Mouse (Mus musculus) lung, postnatal 0 days (tissue): ENCODE measurements around the gene Cldn9. TPM values are rescaled to one million over a fixed set of nuclear protein-coding genes. Genes with fewer than 3 reads are reported as not detected.
A peak's percentile ranks its signal among the peaks of the same experiment; 100 is the strongest.

Experiments
- ATAC-seq: fragments of 200-750 bp; cut with Nextera tagmentation; 2 replicates; pipeline ENCODE4 v1.8.0; 2017; ENCODE audit warnings: moderate library complexity
- DNase-seq: peaks from one replicate; pipeline ENCODE4 v3.0.0-alpha.2; 2016; ENCODE audit warnings: low spot score
- H3K27ac ChIP-seq: fragments of 300-500 bp; sonication (generic); 2 replicates; pipeline ENCODE4 v1.5.1; 2014; ENCODE audit warnings: antibody characterized with exemption, mild to moderate bottlenecking, low read length, mixed read lengths
- H3K27me3 ChIP-seq: fragments of 300-500 bp; sonication (generic); replicated peaks from 2 replicates; pipeline ENCODE4 v1.6.1; 2014; ENCODE audit warnings: low read length, mixed read lengths; ENCODE audit not compliant: insufficient read depth
- H3K36me3 ChIP-seq: fragments of 300-500 bp; sonication (generic); 2 replicates; pipeline ENCODE4 v1.6.1; 2014; ENCODE audit warnings: low read length, mixed read lengths; ENCODE audit not compliant: insufficient read depth
- H3K4me1 ChIP-seq: fragments of 300-500 bp; sonication (generic); 2 replicates; pipeline ENCODE4 v1.6.1; 2014; ENCODE audit warnings: antibody characterized with exemption, low read depth, low read length, mixed read lengths; ENCODE audit not compliant: insufficient read depth
- H3K4me2 ChIP-seq: fragments of 300-500 bp; sonication (generic); replicated peaks from 2 replicates; pipeline ENCODE4 v1.6.1; 2014; ENCODE audit warnings: low read depth, mild to moderate bottlenecking, low read length, moderate library complexity, mixed read lengths
- H3K4me3 ChIP-seq: fragments of 300-500 bp; sonication (generic); 2 replicates; pipeline ENCODE4 v1.5.1; 2014; ENCODE audit warnings: low read depth, low read length
- H3K9ac ChIP-seq: fragments of 300-500 bp; sonication (generic); replicated peaks from 2 replicates; pipeline ENCODE4 v1.6.1; 2014; ENCODE audit warnings: low read depth, mild to moderate bottlenecking
- H3K9me3 ChIP-seq: fragments of 300-500 bp; sonication (generic); 2 replicates; pipeline ENCODE4 v1.6.1; 2016; ENCODE audit warnings: low read length, mixed read lengths
- CTCF ChIP-seq: IDR thresholded peaks from 2 replicates; pipeline ENCODE4 v1.5.1; 2016; ENCODE audit warnings: antibody characterized with exemption, mild to moderate bottlenecking
- EP300 ChIP-seq: IDR thresholded peaks from 2 replicates; pipeline ENCODE4 v1.6.1; 2016; ENCODE audit warnings: antibody characterized with exemption, mild to moderate bottlenecking, control low read depth
- WGBS: fragments of 180-500 bp; shearing (Covaris S2); extraction: QIAGEN DNeasy Blood & Tissue Kit; methylation state at CpG from one replicate; pipeline ENCODE4 v1.1.7; 2014; 5-methylcytosine and 5-hydroxymethylcytosine counted together
- polyA plus RNA-seq: library from polyadenylated mRNA; unstranded; fragments of >200 nt; fragmentation: Nextera tagmentation; extraction: Ambion mirVana; gene quantifications from 2 replicates; pipeline ENCODE4 v1.2.1, GENCODE M21; 2015

Gene Cldn9
- polyA plus RNA-seq, 1 experiment from 2014 or later: 0.44 TPM

DNA sequence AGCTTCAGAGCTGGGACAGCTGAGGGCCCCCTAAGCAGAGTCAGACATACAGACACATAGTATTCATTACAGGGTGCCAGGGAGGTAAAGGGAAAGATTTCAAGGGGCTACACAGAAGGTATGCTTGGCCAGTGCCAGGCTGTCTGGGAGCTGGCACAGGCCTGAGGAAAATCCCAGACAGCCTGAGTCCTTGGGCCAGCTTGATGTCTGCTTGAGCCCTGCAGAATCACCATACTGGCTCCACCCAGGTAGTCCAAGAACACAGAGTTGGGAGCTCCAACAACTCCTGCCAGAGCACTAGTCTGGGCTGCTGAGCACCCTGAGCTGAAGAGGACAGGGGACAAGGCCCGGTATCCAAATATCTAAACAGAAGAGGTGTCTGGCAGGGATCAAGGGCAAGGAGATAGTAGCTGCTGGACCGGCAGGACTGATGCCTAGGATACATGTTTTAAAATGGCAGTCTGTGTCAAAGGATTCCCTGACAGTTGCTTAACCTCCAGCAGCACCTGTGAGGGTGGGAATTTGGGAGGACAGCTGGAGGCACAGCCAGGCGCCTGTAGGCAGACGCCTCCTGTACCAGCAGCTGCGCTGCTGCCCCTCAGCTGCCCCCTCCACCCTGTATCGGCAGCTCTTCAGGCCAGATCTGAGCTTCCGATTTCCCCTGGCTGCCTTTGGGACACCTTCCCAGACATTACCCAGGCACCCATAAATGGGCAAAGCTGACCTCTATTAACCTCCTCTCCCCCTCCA, 38.7 kb upstream of the Cldn9 start, which contains the start of gene 1520401A03Rik:
TSS of gene 1520401A03Rik (minus strand) at position 408 of the 750 bp plus-strand sequence.
- ATAC-seq: no peak
- no peaks in the 10 kb centered on the region for H3K27me3 ChIP-seq
- H3K36me3 ChIP-seq: no peaks in the 10 kb centered on the region
- H3K9me3 ChIP-seq: no peaks in the 10 kb centered on the region
- no peak within 1 kb of the TSS for H3K9ac ChIP-seq
- 54% methylated on average over 7 of the region's 7 CpGs for WGBS
- no peak within 1 kb of the TSS for H3K27ac ChIP-seq
- TF ChIP-seq EP300: no peak
- no peak for TF ChIP-seq CTCF
- DNase-seq: no peak
- H3K4me3 ChIP-seq: no peak within 1 kb of the TSS
- peaks cover 3% of the 10 kb centered on the region; the same call in 1 of the 2 replicates for H3K4me1 ChIP-seq
- no peak within 1 kb of the TSS for H3K4me2 ChIP-seq

GRCm38 (mm10) chr17:23721886-23722285, 38.1 kb upstream of the Cldn9 start:
- DNase-seq (no peak), ATAC-seq (no peak)
- Histone ChIP-seq H3K9ac (no peak overlapping the region), H3K4me2 (no peak overlapping the region), H3K27ac (no peak overlapping the region), H3K27me3 (no peaks in the 10 kb centered on the region), H3K9me3 (no peaks in the 10 kb centered on the region), H3K36me3 (no peaks in the 10 kb centered on the region), H3K4me1 (no peaks in the 10 kb centered on the region; the same call in 1 of the 2 replicates), H3K4me3 (no peak overlapping the region)
- WGBS: 91% methylated on average over 2 of the region's 2 CpGs
- TF ChIP-seq CTCF (no peak), EP300 (no peak)

DNA sequence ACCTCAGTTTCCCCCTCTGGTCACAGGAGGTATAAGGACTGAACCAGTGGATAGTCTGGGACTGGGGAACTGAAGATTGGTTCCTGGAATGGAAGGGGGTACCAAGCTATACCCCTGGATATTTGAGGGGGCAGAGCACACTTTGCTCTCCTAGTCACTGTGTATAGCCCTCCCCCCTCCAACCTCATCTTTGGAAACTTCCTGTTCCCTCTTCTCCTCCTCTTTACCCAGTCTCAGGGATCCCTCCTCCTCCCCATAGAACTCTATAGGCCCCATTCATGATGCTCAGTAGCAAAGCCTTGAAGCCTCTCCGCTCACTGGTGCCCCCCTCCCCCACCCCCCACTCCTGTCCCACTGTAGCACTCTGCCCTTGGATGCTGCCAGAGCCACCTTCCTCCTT, 35.6 kb upstream of the Cldn9 start:
- WGBS: 21% methylated on average over 1 of the region's 1 CpGs
- TF ChIP-seq CTCF: no peak
- TF ChIP-seq EP300: no peak

GRCm38 (mm10) chr17:23717003-23717402, 33.2 kb upstream of the Cldn9 start:
- no peak overlapping the region for H3K27ac ChIP-seq
- H3K9me3 ChIP-seq: no peaks in the 10 kb centered on the region
- H3K9ac ChIP-seq: no peak overlapping the region
- no peak overlapping the region for H3K4me3 ChIP-seq
- DNase-seq: no peak
- no peaks in the 10 kb centered on the region for H3K4me1 ChIP-seq
- no peak overlapping the region for H3K4me2 ChIP-seq
- no peak for ATAC-seq
- no peaks in the 10 kb centered on the region for H3K27me3 ChIP-seq
- no peaks in the 10 kb centered on the region for H3K36me3 ChIP-seq
- TF ChIP-seq EP300: no peak
- no peak for TF ChIP-seq CTCF
- WGBS: 53% methylated on average over 2 of the region's 2 CpGs

More for the DNA sequence above, 35.6 kb upstream of the Cldn9 start:
- Histone ChIP-seq H3K27me3 (no peaks in the 10 kb centered on the region), H3K4me1 (no peaks in the 10 kb centered on the region), H3K36me3 (no peaks in the 10 kb centered on the region), H3K9ac (no peak overlapping the region), H3K27ac (no peak overlapping the region), H3K4me3 (no peak overlapping the region), H3K9me3 (no peaks in the 10 kb centered on the region), H3K4me2 (no peak overlapping the region)
- DNase-seq (no peak), ATAC-seq (no peak)

DNA sequence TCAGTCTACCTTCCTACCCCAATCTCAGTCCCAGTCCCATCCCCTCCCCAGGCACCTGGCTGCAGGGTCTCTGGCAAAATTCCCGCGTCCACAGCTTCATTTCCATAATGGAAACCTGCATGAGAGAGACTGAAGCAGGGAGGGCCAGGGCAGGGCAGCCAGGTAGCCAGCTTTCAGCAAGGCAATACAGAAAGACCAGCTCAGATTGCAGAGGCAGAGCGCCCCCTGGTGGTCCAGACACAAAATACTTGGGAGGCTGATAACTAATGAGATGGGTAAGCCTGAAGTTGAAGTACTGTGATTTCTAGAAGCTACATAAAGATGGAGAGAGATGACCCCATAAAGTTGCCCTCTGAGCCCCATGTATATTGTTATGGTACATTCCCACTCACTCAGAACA, 22.4 kb upstream of the Cldn9 start:
- H3K4me3 ChIP-seq: no peak overlapping the region
- no peaks in the 10 kb centered on the region for H3K9me3 ChIP-seq
- H3K27me3 ChIP-seq: no peaks in the 10 kb centered on the region
- no peak overlapping the region for H3K4me2 ChIP-seq
- H3K9ac ChIP-seq: no peak overlapping the region
- ATAC-seq (peak; percentile 71), DNase-seq (peak; percentile 77)
- no peak overlapping the region for H3K27ac ChIP-seq
- H3K4me1 ChIP-seq: no peaks in the 10 kb centered on the region
- TF ChIP-seq EP300: no peak
- TF ChIP-seq CTCF: peak; percentile 90
- H3K36me3 ChIP-seq: no peaks in the 10 kb centered on the region
- WGBS: 3% methylated on average over 3 of the region's 3 CpGs

- DNase-seq: no peak
- no peaks in the 10 kb centered on the region for H3K27me3 ChIP-seq
- TF ChIP-seq EP300 (no peak), CTCF (no peak)
- no peak overlapping the region for H3K4me2 ChIP-seq
- H3K9me3 ChIP-seq: no peaks in the 10 kb centered on the region
- no peak overlapping the region for H3K9ac ChIP-seq
- H3K4me3 ChIP-seq: no peak overlapping the region
- WGBS: 69% methylated on average over 6 of the region's 7 CpGs
- ATAC-seq: no peak
- no peak overlapping the region for H3K27ac ChIP-seq
- no peaks in the 10 kb centered on the region for H3K4me1 ChIP-seq
- no peaks in the 10 kb centered on the region for H3K36me3 ChIP-seq
These were observed 21.8 kb upstream of the Cldn9 start for GRCm38 (mm10) chr17:23705525-23706104.
